Mouse (Mus musculus): ENCODE measurements at regions not wholly inside any gene's neighbourhood (a gene's known extent, or its start where the extent isn't known, plus 50 kb on each side); places are given as distances from the start of the nearest gene placed in this dataset.

GRCm38 (mm10) chr10:39316533-39316932 lies 52.1 kb upstream of the Fyn start:
- DNase-seq, result no peak

- DNase-seq, result no peak
These were observed 53.1 kb upstream of the Fyn start for GRCm38 (mm10) chr10:39315434-39316174.

- DNase-seq, result no peak
These were observed 57.2 kb upstream of the Fyn start for GRCm38 (mm10) chr10:39311501-39311900.

GRCm38 (mm10) chr10:39308535-39308934 lies 60.1 kb upstream of the Fyn start:
- DNase-seq, result no peak

- DNase-seq, result no peak
These were observed 75.8 kb upstream of the Fyn start for GRCm38 (mm10) chr10:39292703-39293496.

- DNase-seq, result peak in 1 of 2 experiments; percentile 1
These were observed 76.9 kb upstream of the Fyn start for GRCm38 (mm10) chr10:39291747-39292198.

- DNase-seq, result peak; percentile 44 to 71
These were observed 77.4 kb upstream of the Fyn start for GRCm38 (mm10) chr10:39291134-39291746.

- no peak for DNase-seq
These were observed 78.4 kb upstream of the Fyn start for GRCm38 (mm10) chr10:39290245-39290644.

GRCm38 (mm10) chr10:39280366-39281000 lies 88.2 kb upstream of the Fyn start:
- no peak for DNase-seq

GRCm38 (mm10) chr10:39274202-39274601 lies 94.5 kb upstream of the Fyn start:
- DNase-seq, result no peak

GRCm38 (mm10) chr10:39273426-39273825 lies 95.2 kb upstream of the Fyn start:
- DNase-seq, result no peak

GRCm38 (mm10) chr10:39272387-39272949 lies 96.2 kb upstream of the Fyn start:
- DNase-seq, result no peak

- DNase-seq, result peak in 1 of 2 experiments; percentile 9
These were observed 98.2 kb upstream of the Fyn start for GRCm38 (mm10) chr10:39270406-39270805.

GRCm38 (mm10) chr10:39267236-39267635 lies 101.4 kb upstream of the Fyn start:
- DNase-seq, result no peak

GRCm38 (mm10) chr10:39266482-39266881 lies 102.2 kb upstream of the Fyn start:
- DNase-seq, result peak; percentile 75 to 85

- DNase-seq, result no peak
These were observed 98.9 kb upstream of the Ccn6 start for GRCm38 (mm10) chr10:39262466-39262865.

GRCm38 (mm10) chr10:39261174-39262145 lies 97.9 kb upstream of the Ccn6 start:
- DNase-seq, result peak; percentile 9 to 51

- DNase-seq, result no peak
These were observed 96.5 kb upstream of the Ccn6 start for GRCm38 (mm10) chr10:39260061-39260460.

GRCm38 (mm10) chr10:39257371-39258154 lies 94.0 kb upstream of the Ccn6 start:
- no peak for DNase-seq

- no peak for DNase-seq
These were observed 91.0 kb upstream of the Ccn6 start for GRCm38 (mm10) chr10:39254561-39254960.
